Mouse (Mus musculus): Measurements from ENCODE around the gene Olfr1289. TPM values are rescaled to one million over a fixed set of nuclear protein-coding genes. Genes with fewer than 3 reads are reported as not detected.

Olfr1289 gene
- not detected for total RNA-seq (2023)

GRCm38 (mm10) chr2:111480519-111480918 is at the start of gene Olfr1289:
Gene Olfr1289 (plus strand): TSS chr2:111480819.

GRCm38 (mm10) chr2:111448842-111449241 is 31.8 kb upstream of the Olfr1289 start, which contains the start of gene Olfr1287:
Gene Olfr1287 (plus strand): TSS chr2:111449142.

GRCm38 (mm10) chr2:111473801-111474200 is 6.8 kb upstream of the Olfr1289 start, which contains the start of gene Olfr1288:
Gene Olfr1288 (plus strand): TSS chr2:111474101.

GRCm38 (mm10) chr2:111493729-111494128 is 13.1 kb downstream of the Olfr1289 start, which contains the start of gene Olfr1290:
Gene Olfr1290 (minus strand): TSS chr2:111493829.

GRCm38 (mm10) chr2:111496880-111497279 is 16.3 kb downstream of the Olfr1289 start, which contains the start of gene Olfr1291-ps1:
Gene Olfr1291-ps1 (plus strand): TSS chr2:111497180.

GRCm38 (mm10) chr2:111524903-111525302 is 44.3 kb downstream of the Olfr1289 start, which contains the start of gene Olfr1293-ps:
Gene Olfr1293-ps (plus strand): TSS chr2:111525203.

Other genes with a start within 250 kb of the Olfr1289 start
- not detected for gene Olfr1275, start 245.5 kb upstream of the Olfr1289 start, total RNA-seq (2023)
- not detected for gene Olfr1276, start 226.3 kb upstream of the Olfr1289 start, total RNA-seq (2023)
- gene Olfr1277, start 206.7 kb upstream of the Olfr1289 start, total RNA-seq (2023) = not detected
- gene Olfr1278, start 190.7 kb upstream of the Olfr1289 start, total RNA-seq (2023) = not detected
- not detected for gene Olfr1279, start 180.2 kb upstream of the Olfr1289 start, total RNA-seq (2023)
- not detected for gene Olfr1280, start 166.8 kb upstream of the Olfr1289 start, total RNA-seq (2023)
- not detected for gene Olfr1281, start 154.3 kb upstream of the Olfr1289 start, total RNA-seq (2023)
- gene Olfr1282, start 144.7 kb upstream of the Olfr1289 start, total RNA-seq (2023) = not detected
- gene Olfr1283, start 114.0 kb upstream of the Olfr1289 start, total RNA-seq (2023) = not detected
- gene Olfr1284, start 105.3 kb upstream of the Olfr1289 start, total RNA-seq (2023) = not detected
- not detected for gene Olfr1286, start 57.7 kb upstream of the Olfr1289 start, total RNA-seq (2023)
- not detected for gene Olfr1287, start 31.7 kb upstream of the Olfr1289 start, total RNA-seq (2023)
- not detected for gene Olfr1288, start 6.7 kb upstream of the Olfr1289 start, total RNA-seq (2023)
- not detected for gene Olfr1290, start 13.0 kb downstream of the Olfr1289 start, total RNA-seq (2023)
- gene Olfr1291-ps1, start 16.4 kb downstream of the Olfr1289 start, total RNA-seq (2023) = not detected
- gene Olfr1293-ps, start 44.4 kb downstream of the Olfr1289 start, total RNA-seq (2023) = not detected
- not detected for gene Olfr1294, start 59.5 kb downstream of the Olfr1289 start, total RNA-seq (2023)
- not detected for gene Olfr1295, start 88.9 kb downstream of the Olfr1289 start, total RNA-seq (2023)
- not detected for gene Olfr1297, start 145.7 kb downstream of the Olfr1289 start, total RNA-seq (2023)
- gene Olfr1298, start 168.4 kb downstream of the Olfr1289 start, total RNA-seq (2023) = not detected
- gene Olfr1299, start 180.6 kb downstream of the Olfr1289 start, total RNA-seq (2023) = not detected

All from B cell, adult 67 days (primary cell).